Mouse (Mus musculus): Measurements from ENCODE around the gene Olfr555.

GRCm38 (mm10) chr7:102698461-102698860 lies 39.8 kb downstream of the Olfr555 start:
- TF ChIP-seq CTCF (IDR thresholded peaks at IDR 0.05; ENCODE audit: low read depth) (no peak), EP300 (IDR thresholded peaks at IDR 0.05; ENCODE audit: low read depth) (no peak)

Measured in heart, postnatal 0 days (tissue).